Mouse (Mus musculus): ENCODE measurements at regions not wholly inside any gene's neighbourhood (a gene's known extent, or its start where the extent isn't known, plus 50 kb on each side); places are given as distances from the start of the nearest gene placed in this dataset.

DNA sequence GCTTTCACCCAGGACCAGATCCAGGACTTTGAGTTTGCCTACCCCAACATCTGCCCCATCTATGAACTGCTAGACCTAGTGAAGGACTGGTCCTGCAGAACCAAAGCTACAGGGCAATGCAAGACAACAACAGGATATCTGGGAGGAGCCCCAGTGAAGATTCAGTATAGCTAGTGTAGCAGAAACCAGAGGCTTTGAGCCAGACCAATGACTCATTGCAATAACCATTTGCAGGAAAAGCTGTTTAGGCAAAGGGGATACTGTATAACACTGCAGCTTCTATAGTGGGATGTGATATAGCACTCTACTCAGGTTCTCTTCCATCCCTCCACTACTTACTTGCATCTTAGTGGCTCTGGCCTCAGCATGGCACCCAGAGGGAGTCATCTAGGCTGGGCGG, 123.8 kb upstream of the Egln3 start:
- H3K36me3 ChIP-seq = no peaks in the 10 kb centered on the region
- ATAC-seq = no peak
- H3K27ac ChIP-seq = no peak overlapping the region
- H3K9ac ChIP-seq = no peak overlapping the region
- 40% methylated on average over 1 of the region's 1 CpGs for WGBS (ENCODE audit: insufficient replicate concordance)
- no peaks in the 10 kb centered on the region for H3K9me3 ChIP-seq (replicated peaks)
- no peak overlapping the region for H3K4me3 ChIP-seq
- no peak overlapping the region for H3K4me2 ChIP-seq
- H3K27me3 ChIP-seq (replicated peaks) = no peaks in the 10 kb centered on the region
- H3K4me1 ChIP-seq = no peaks in the 10 kb centered on the region

DNA sequence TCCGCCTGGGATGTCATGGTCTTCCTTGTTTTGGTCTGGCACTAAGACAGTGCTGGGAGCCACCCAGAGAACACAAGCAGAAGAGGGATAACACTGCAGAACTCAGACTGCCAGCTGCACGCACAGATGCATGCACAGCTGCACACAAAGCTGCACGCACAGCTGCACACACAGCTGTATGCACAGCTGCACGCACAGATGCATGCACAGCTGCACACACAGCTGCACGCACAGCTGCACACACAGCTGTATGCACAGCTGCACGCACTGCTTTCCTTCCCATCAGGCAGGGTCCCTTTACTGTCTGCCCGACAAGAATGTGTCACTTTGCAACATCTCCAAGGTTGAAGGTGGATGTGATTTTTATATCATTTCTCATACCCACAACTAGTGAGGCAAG, 122.9 kb upstream of the Egln3 start:
- H3K9me3 ChIP-seq (replicated peaks) = no peaks in the 10 kb centered on the region
- H3K4me2 ChIP-seq = no peak overlapping the region
- no peaks in the 10 kb centered on the region for H3K27me3 ChIP-seq (replicated peaks)
- no peak overlapping the region for H3K4me3 ChIP-seq
- H3K9ac ChIP-seq = no peak overlapping the region
- WGBS (ENCODE audit: insufficient replicate concordance) = 73% methylated on average over 7 of the region's 7 CpGs
- H3K36me3 ChIP-seq = no peaks in the 10 kb centered on the region
- no peak for ATAC-seq
- H3K27ac ChIP-seq = no peak overlapping the region
- no peaks in the 10 kb centered on the region for H3K4me1 ChIP-seq

DNA sequence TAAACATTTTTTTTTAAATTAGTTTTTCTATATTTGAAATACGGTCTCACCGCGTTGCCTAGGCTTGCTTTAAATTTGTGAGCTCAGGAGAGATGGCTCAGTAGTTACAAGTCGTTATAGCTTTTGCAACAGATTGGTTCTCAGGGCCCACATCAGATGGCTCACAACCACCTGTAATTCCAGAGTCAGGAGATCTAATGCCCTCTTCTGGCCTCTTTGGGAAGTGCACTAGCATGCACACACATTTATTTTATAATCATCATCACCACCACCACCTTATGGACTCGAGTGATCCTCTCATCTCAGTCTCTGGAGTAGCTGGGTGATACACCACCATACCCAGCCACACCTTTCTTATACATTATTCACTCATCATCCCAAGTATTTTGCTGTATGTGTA, 116.9 kb upstream of the Egln3 start:
- Histone ChIP-seq H3K4me1 (peaks cover 5% of the 10 kb centered on the region; the same call in 1 of the 2 replicates), H3K36me3 (no peaks in the 10 kb centered on the region), H3K27ac (no peak overlapping the region), H3K4me2 (no peak overlapping the region), H3K9me3 (replicated peaks) (no peaks in the 10 kb centered on the region), H3K4me3 (no peak overlapping the region), H3K27me3 (replicated peaks) (peaks cover 12% of the 10 kb centered on the region; the same call in 1 of the 2 replicates), H3K9ac (no peak overlapping the region)
- WGBS (ENCODE audit: insufficient replicate concordance) = 85% methylated on average over 5 of the region's 5 CpGs
- no peak for ATAC-seq

DNA sequence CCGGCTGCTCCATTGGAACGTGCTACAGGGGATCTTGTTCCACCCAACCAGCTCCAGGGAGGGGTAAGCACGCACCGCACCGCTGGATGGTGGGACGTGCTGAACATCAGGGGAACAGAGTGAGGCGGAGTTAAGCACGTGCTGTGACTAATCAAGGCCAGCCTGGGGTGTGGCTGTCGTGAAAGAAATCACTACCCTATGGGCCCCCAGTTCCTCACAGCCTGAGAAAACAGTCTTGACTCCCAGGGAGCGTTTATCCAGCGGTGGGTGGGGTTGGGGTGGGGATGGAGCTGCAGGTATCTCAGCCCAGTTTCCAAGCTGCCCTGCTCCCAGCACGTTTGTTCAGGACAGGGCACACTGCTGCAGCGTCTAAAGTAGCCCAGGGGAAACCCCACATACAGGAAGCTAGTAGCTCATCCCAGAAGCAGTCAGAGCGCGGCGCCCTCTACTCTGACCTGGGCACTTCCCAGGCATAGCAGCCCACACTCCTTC, 113.4 kb upstream of the Egln3 start:
- no peak for ATAC-seq
- peaks cover 34% of the 10 kb centered on the region for H3K27me3 ChIP-seq (replicated peaks)
- no peaks in the 10 kb centered on the region for H3K36me3 ChIP-seq
- H3K9me3 ChIP-seq (replicated peaks) = no peaks in the 10 kb centered on the region
- no peak overlapping the region for H3K4me3 ChIP-seq
- H3K27ac ChIP-seq = no peak overlapping the region
- H3K4me1 ChIP-seq = peaks cover 17% of the 10 kb centered on the region
- peak overlapping the region; percentile 29 for H3K4me2 ChIP-seq
- no peak overlapping the region for H3K9ac ChIP-seq
- WGBS (ENCODE audit: insufficient replicate concordance) = 7% methylated on average over 16 of the region's 16 CpGs

DNA sequence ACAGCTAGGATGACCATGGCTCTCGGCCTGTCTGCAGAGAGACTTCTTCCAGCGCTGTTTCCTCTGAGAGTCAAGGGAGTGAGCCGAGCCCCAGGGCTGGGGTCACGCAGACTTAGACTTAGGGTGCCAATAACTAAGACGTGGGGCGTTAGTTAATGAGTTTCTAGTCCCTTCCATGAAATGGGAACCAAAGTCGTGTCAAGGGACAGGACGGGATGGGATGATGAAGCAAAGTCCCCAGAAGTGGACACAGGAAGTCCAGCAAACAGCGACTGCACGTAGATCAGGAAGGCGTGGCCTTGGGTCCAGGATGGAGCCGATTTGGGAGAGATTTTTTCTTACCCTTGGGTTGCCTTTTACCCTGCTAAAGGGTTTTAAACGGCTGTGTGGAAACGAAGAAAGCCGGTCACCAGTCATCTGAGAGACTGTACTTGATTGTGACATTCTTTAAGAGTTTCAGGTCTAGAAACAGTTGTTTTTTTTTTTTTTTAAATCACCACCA, 112.5 kb upstream of the Egln3 start:
- no peaks in the 10 kb centered on the region for H3K9me3 ChIP-seq (replicated peaks)
- H3K4me1 ChIP-seq = peaks cover 17% of the 10 kb centered on the region
- 55% methylated on average over 15 of the region's 15 CpGs for WGBS (ENCODE audit: insufficient replicate concordance)
- H3K4me3 ChIP-seq = no peak overlapping the region
- H3K4me2 ChIP-seq = no peak overlapping the region
- H3K36me3 ChIP-seq = no peaks in the 10 kb centered on the region
- no peak for ATAC-seq
- no peak overlapping the region for H3K9ac ChIP-seq
- H3K27me3 ChIP-seq (replicated peaks) = peaks cover 34% of the 10 kb centered on the region
- H3K27ac ChIP-seq = no peak overlapping the region

DNA sequence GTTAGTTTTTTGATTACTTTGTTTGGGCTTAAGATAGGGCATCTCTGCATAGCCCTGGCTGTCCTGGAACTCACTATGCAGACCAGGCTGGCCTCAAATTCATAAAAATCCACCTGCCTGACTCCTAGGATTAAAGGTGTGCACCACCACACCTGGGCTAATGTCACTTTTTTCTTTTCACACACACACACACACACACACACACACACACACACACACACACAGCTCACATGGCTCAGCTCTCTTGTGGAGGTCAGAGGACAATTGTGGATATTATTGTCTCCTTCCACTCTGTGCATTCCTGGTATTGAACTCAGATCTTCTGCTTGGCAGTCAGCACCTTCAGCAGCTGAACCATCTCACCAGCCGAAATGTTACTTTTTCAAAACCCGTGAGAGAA, 110.5 kb upstream of the Egln3 start:
- H3K36me3 ChIP-seq = no peaks in the 10 kb centered on the region
- peaks cover 17% of the 10 kb centered on the region for H3K4me1 ChIP-seq
- H3K4me3 ChIP-seq = no peak overlapping the region
- H3K27ac ChIP-seq = no peak overlapping the region
- no peaks in the 10 kb centered on the region for H3K9me3 ChIP-seq (replicated peaks)
- H3K4me2 ChIP-seq = no peak overlapping the region
- H3K27me3 ChIP-seq (replicated peaks) = peaks cover 34% of the 10 kb centered on the region
- H3K9ac ChIP-seq = no peak overlapping the region
- ATAC-seq = no peak
- 66% methylated on average over 2 of the region's 2 CpGs for WGBS (ENCODE audit: insufficient replicate concordance)

DNA sequence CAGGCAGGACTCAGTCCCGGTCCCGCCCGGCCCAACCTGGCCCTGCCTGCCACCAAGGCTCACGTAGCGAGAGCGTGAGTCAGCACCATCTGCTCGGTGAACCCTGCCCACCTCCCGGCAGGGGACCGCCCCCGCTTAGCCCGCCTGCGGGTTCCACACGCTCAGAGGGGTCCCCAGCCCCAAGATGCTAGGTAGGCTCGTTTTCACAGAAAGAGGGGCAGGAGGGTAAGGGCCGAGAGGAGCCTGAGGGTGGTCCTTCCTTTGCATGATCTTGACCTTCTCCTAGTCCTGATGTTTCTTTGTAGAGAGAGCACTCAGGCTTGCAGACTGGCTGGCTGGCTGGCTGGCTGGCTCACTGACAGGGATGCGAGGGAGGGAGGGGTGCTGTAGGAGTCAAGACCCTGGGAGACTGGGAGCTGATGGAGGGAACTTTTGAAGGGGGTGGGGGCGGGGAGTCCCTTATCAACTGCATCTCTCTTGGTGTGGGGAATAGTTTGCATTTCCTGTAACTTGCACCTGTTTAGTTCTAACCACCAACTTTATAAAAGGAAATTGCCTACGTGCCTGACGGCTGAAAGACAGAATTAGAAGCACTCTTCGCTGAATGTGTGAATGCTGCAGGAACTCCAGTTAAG, 109.7 kb upstream of the Egln3 start:
- WGBS (ENCODE audit: insufficient replicate concordance) = under 1% methylated on average over 20 of the region's 20 CpGs
- 0 out of 2 replicates have a peak overlapping the region, but pooled peaks have one; percentile 22 for H3K9ac ChIP-seq
- no peaks in the 10 kb centered on the region for H3K9me3 ChIP-seq (replicated peaks)
- peak; percentile 79 for ATAC-seq
- H3K36me3 ChIP-seq = no peaks in the 10 kb centered on the region
- peak overlapping the region; percentile 67 for H3K4me2 ChIP-seq
- peaks cover 34% of the 10 kb centered on the region for H3K27me3 ChIP-seq (replicated peaks)
- peak overlapping the region; percentile 37 for H3K4me3 ChIP-seq
- H3K27ac ChIP-seq = no peak overlapping the region
- peaks cover 17% of the 10 kb centered on the region for H3K4me1 ChIP-seq

DNA sequence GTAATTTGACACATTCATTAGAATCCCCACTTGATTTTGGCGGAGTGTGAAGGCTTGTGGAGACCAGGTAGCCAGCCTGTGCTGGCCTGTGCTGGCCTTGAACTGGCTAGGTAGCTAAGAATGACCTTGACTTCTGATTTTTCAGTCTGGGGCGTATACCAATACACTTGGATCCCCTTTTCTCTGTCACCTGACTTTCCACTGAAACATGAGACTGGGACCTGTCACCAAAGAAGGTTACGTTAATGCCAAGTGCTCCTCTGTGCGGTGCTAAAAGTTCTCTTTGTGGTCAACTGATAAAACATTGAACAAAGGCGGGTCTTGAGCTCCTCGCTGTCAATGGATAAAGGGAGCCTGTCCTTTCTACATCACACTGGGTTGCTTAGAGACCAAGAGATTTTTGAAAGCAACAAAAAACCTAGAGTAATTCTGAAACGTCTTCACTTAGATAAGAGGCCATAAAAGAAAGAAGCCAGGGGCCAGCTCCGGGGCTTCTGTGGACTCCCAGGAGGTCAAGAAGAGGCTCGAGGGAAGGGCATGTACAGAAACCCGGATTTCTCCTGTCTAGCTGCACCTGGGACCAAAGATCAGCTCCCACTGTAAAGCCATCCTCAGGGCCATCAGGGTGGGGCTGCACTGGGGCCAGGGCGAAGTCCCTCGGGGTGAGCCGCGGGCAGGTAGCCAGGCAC, 109.0 kb upstream of the Egln3 start:
- 0 out of 2 replicates have a peak overlapping the region, but pooled peaks have one; percentile 22 for H3K9ac ChIP-seq
- H3K36me3 ChIP-seq = no peaks in the 10 kb centered on the region
- H3K27ac ChIP-seq = no peak overlapping the region
- peak; percentile 10; the same call in 1 of the 2 replicates for ATAC-seq
- H3K4me1 ChIP-seq = peaks cover 17% of the 10 kb centered on the region
- H3K4me2 ChIP-seq = peak overlapping the region; percentile 67
- WGBS (ENCODE audit: insufficient replicate concordance) = 14% methylated on average over 14 of the region's 14 CpGs
- peaks cover 34% of the 10 kb centered on the region for H3K27me3 ChIP-seq (replicated peaks)
- no peaks in the 10 kb centered on the region for H3K9me3 ChIP-seq (replicated peaks)
- peak overlapping the region; percentile 37 for H3K4me3 ChIP-seq

DNA sequence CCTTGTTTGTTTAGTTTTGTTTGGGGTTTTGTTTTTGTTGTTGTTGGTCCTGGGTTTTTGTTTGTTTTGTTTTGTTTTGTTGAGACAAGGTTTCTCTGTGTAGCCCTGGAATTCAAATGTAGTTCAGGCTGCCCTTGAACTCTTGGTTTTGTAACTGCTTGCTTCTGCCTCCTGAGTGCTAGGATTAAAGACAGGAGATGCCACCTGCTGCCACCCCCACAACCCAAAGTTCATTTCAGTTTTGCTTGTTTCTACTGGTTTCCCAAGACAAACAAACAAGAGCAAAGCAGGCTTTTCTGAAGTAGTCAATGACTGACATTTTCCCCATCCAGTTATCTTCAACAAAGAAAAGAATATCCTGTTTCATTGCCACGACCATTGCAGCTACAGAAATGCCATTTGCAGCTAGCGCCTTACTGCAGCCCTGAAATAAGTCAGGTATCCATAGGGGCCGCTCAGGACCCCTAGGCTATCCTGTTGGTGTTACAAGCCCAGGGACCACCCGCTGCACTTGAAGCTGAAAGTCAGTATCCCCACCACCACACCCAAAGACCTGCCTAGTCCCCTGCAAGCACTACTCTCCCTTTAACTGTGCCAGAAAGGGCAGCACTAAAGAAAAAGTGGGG, 108.3 kb upstream of the Egln3 start:
- Histone ChIP-seq H3K36me3 (no peaks in the 10 kb centered on the region), H3K4me3 (no peak overlapping the region), H3K4me2 (no peak overlapping the region), H3K4me1 (peaks cover 14% of the 10 kb centered on the region), H3K27ac (no peak overlapping the region), H3K9me3 (replicated peaks) (no peaks in the 10 kb centered on the region), H3K27me3 (replicated peaks) (peaks cover 31% of the 10 kb centered on the region), H3K9ac (no peak overlapping the region)
- ATAC-seq = no peak
- 46% methylated on average over 4 of the region's 4 CpGs for whole genome bisulfite sequencing (ENCODE audit: insufficient replicate concordance)

DNA sequence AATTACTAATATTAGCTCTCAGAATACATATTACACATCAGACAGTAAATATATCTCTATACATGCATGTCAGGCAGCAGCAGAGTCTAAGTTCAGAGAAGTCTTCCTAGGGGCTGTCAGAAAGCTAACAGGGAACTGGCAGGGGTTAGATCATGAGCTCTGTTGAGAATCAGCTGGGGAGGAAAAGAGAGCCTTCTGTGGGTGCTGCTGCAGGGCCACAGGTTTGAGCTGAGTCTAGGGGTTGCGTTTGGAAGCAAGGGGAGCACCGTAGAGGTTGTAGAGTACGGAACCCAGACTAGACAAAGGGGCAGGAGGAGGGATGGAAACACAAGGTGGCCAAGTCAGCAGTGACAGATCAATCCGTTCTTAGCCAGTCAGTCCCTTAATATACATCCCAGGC, 106.2 kb upstream of the Egln3 start:
- Histone ChIP-seq H3K27ac (no peak overlapping the region), H3K4me1 (peaks cover 12% of the 10 kb centered on the region), H3K9ac (no peak overlapping the region), H3K27me3 (replicated peaks) (peaks cover 19% of the 10 kb centered on the region), H3K4me2 (no peak overlapping the region), H3K4me3 (no peak overlapping the region), H3K36me3 (no peaks in the 10 kb centered on the region), H3K9me3 (replicated peaks) (no peaks in the 10 kb centered on the region)
- ATAC-seq = no peak
- WGBS (ENCODE audit: insufficient replicate concordance) = 59% methylated on average over 4 of the region's 4 CpGs

DNA sequence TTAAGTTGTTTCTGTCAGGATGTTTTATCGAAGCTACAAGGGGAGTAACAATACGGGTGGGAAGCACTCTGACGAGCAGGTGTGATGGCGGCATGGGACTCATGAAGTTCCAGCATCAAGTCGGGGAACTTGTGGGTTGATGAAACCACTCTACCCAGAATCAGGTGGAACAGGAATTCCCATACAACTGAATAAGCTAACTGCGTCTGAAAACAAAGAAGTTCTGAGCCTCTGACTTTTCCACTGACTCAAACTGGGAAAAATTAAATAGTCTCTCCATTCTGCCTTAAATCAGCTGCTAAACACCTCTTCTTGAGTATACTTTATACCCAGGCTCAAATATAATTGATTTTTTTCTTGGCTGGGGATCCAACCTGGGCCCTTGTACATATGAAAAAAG, 105.6 kb upstream of the Egln3 start:
- Histone ChIP-seq H3K4me2 (no peak overlapping the region), H3K27ac (no peak overlapping the region), H3K4me1 (peaks cover 12% of the 10 kb centered on the region), H3K27me3 (replicated peaks) (peaks cover 12% of the 10 kb centered on the region; the same call in 1 of the 2 replicates), H3K4me3 (no peak overlapping the region), H3K9me3 (replicated peaks) (no peaks in the 10 kb centered on the region), H3K36me3 (no peaks in the 10 kb centered on the region), H3K9ac (no peak overlapping the region)
- no peak for ATAC-seq
- WGBS (ENCODE audit: insufficient replicate concordance) = 59% methylated on average over 6 of the region's 6 CpGs

DNA sequence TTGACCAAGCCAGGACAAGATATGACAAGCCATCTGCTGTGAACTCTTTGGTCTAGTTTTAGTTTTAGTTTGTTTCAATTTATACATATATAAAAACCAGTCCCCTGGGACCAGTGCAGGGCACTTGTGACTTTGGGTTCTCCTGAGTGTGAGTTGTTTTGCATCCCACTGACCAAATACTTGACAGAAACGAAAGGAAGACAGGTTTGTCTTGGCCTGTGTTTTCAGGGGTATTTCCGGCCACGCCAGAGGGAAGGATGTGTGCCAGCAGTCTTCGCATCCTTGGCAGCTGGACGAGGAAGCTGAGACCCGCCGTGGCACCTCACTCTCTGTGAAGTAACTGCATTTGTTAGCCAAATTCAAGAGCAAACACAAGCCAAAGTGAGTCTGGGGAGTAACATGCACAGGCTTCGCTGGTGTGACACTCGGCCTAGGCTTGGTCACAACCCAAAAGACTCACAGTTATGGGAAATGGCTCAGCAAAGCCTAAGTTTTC, 101.5 kb upstream of the Egln3 start:
- no peaks in the 10 kb centered on the region for H3K4me1 ChIP-seq
- H3K27me3 ChIP-seq (replicated peaks) = no peaks in the 10 kb centered on the region
- H3K9me3 ChIP-seq (replicated peaks) = no peaks in the 10 kb centered on the region
- no peak overlapping the region for H3K27ac ChIP-seq
- no peak for ATAC-seq
- WGBS (ENCODE audit: insufficient replicate concordance) = 69% methylated on average over 9 of the region's 9 CpGs
- H3K9ac ChIP-seq = no peak overlapping the region
- H3K36me3 ChIP-seq = no peaks in the 10 kb centered on the region
- no peak overlapping the region for H3K4me3 ChIP-seq
- no peak overlapping the region for H3K4me2 ChIP-seq
